Mouse (Mus musculus) kidney, adult 18-20 months (tissue): ENCODE measurements at regions not wholly inside any gene's neighbourhood (a gene's known extent, or its start where the extent isn't known, plus 50 kb on each side); places are given as distances from the start of the nearest gene placed in this dataset.

Source experiments
- DNase-seq: peaks from one replicate; pipeline ENCODE4 v3.0.0; 2021

- DNase-seq = no peak
Measured at GRCm38 (mm10) chr8:5994846-5995245, 889.7 kb upstream of the Slc10a2 start.

- DNase-seq = no peak
Measured at GRCm38 (mm10) chr8:5965403-5966015, 860.4 kb upstream of the Slc10a2 start.

- DNase-seq = no peak
Measured at GRCm38 (mm10) chr8:5964299-5964698, 859.1 kb upstream of the Slc10a2 start.

GRCm38 (mm10) chr8:5938057-5938456, 832.9 kb upstream of the Slc10a2 start:
- DNase-seq = no peak

GRCm38 (mm10) chr8:5918136-5918535, 813.0 kb upstream of the Slc10a2 start:
- no peak for DNase-seq
